In the genomic region with DNA sequence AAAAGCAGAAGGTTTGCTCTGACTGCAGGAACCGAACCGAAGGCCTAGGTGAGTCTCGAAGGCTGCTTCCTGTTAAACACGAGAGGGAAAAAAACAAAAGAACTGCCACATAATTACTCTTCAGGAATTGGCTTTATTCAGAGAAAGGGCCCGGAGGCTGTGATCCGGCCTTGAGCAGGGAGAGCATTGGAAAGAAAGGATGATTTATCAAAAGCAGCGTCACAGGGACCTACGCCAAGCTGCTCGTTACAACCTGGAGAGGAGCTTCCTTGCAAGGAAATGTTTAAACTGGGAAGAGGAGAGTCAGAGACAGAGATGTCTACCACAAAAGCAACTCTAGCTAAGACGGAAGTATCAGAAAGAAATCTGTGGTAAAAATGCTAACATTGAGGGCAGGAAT, we compare ENCODE assay signal across 20 mouse cellular contexts. TPM values are rescaled to one million over a fixed set of nuclear protein-coding genes. Genes with fewer than 3 reads are reported as not detected.
DNase-seq lines count a peak whose midpoint lies in the region; ATAC-seq lines count a peak whose summit lies in the region.
"Had no signal": no experiment of that assay in that cellular context is flagged by ENCODE, and none has a peak within 500 bp of the region (broad histone marks: within the 10 kb centered on the region; RNA-seq: fewer than 3 reads in every experiment).

No protein-coding gene starts in this region.

- peak; percentile 68 for DNase-seq in adrenal gland, adult 2 months
- DNase-seq in adrenal gland, postnatal 4 days (ENCODE audit: low spot score in 2 of 2) = no peak
- no peak for DNase-seq in limb, embryonic 10.5 days (ENCODE audit: low spot score)
- DNase-seq in adrenal gland, adult 8-10 months = peak; percentile 68
- peak; percentile 40 for DNase-seq in adrenal gland, postnatal 25 days
- no peak for DNase-seq in left cerebral cortex, postnatal 25 days (ENCODE audit: low spot score in 2 of 2)
- DNase-seq in cerebellum, adult 9-10 months = no peak
- DNase-seq: cerebellum, adult 18-20 months; cerebellum, postnatal 10 days; gastrocnemius, postnatal 36 days; heart, postnatal 36 days; kidney, adult 11 months had no signal

- no peaks in the 10 kb centered on the region for H3K27me3 ChIP-seq in limb, embryonic 15.5 days
- no peaks in the 10 kb centered on the region for H3K27me3 ChIP-seq in limb, embryonic 10.5 days (ENCODE audit: low read depth, poor library complexity, severe bottlenecking)
- H3K27me3 ChIP-seq: heart, embryonic 13.5 days had no signal

- H3K4me2 ChIP-seq in limb, embryonic 15.5 days = no peak overlapping the region
- H3K4me2 ChIP-seq: heart, embryonic 13.5 days had no signal

- intact Hi-C loops in left cerebral cortex, postnatal 25 days (cut with DNase I) = no loop called here

- H3K4me3 ChIP-seq in limb, embryonic 15.5 days = no peak overlapping the region
- H3K4me3 ChIP-seq in limb, embryonic 10.5 days = no peak overlapping the region
- H3K4me3 ChIP-seq: embryonic facial prominence, embryonic 10.5 days; heart, embryonic 13.5 days had no signal

- H3K36me3 ChIP-seq in limb, embryonic 15.5 days = no peaks in the 10 kb centered on the region
- no peaks in the 10 kb centered on the region for H3K36me3 ChIP-seq in limb, embryonic 10.5 days
- H3K36me3 ChIP-seq: embryonic facial prominence, embryonic 10.5 days; heart, embryonic 13.5 days had no signal

- H3K4me1 ChIP-seq in limb, embryonic 15.5 days = no peaks in the 10 kb centered on the region
- H3K4me1 ChIP-seq in limb, embryonic 10.5 days = no peaks in the 10 kb centered on the region
- H3K4me1 ChIP-seq: embryonic facial prominence, embryonic 10.5 days had no signal

- no peak overlapping the region for H3K9ac ChIP-seq in limb, embryonic 15.5 days
- H3K9ac ChIP-seq: heart, embryonic 13.5 days had no signal

- peak overlapping the region; percentile 43; the same call in 1 of the 2 replicates for H3K27ac ChIP-seq in limb, embryonic 15.5 days
- no peak overlapping the region for H3K27ac ChIP-seq in limb, embryonic 10.5 days
- H3K27ac ChIP-seq: embryonic facial prominence, embryonic 10.5 days; heart, embryonic 13.5 days had no signal

- no peaks in the 10 kb centered on the region for H3K9me3 ChIP-seq in limb, embryonic 15.5 days
- no peaks in the 10 kb centered on the region for H3K9me3 ChIP-seq in limb, embryonic 10.5 days (replicated peaks)
- H3K9me3 ChIP-seq: heart, embryonic 13.5 days had no signal

- 66% methylated on average over 10 of the region's 10 CpGs for WGBS in limb, embryonic 15.5 days
- WGBS in limb, embryonic 10.5 days = 85% methylated on average over 10 of the region's 10 CpGs

- ATAC-seq in limb, embryonic 15.5 days (ENCODE audit: insufficient number of reproducible peaks, low FRiP score, low TSS enrichment, low read depth) = no peak
- ATAC-seq: hindbrain, embryonic 16.5 days; inflammation-experienced regulatory T-cells, adult 6 months had no signal

RNA-seq across cellular contexts. Expression of a gene that starts 4.7 kb away (rescaled TPM):
- total RNA-seq in adrenal gland, adult 2 months (2021) = 1,000 to 10,000 TPM; 2,991 to 6,085 TPM
- 318 and 465 TPM in 2 replicates for polyA plus RNA-seq in adrenal gland, adult 2 months (2012; rRNA removed)
- 100 to 1,000 TPM; 195 to 242 TPM for total RNA-seq in adrenal gland, postnatal 4 days (2021)
- 0.12 TPM in 1 of 2 replicates, not detected in the other for polyA plus RNA-seq in limb, embryonic 15.5 days (2015; fragmentation: Nextera tagmentation; extraction: Ambion mirVana)
- 0.26 TPM in 1 of 2 replicates, not detected in the other for polyA plus RNA-seq in limb, embryonic 10.5 days (2016; fragmentation: Nextera tagmentation; extraction: Ambion mirVana)
- 1,000 to 10,000 TPM; 1,127 to 4,169 (median 2,179) TPM for total RNA-seq in adrenal gland, adult 8-10 months (2022)
- 1,274 and 2,079 TPM in 2 replicates for total RNA-seq in adrenal gland, postnatal 25 days (2021)
- total RNA-seq in left cerebral cortex, postnatal 25 days (2021) = not detected
- total RNA-seq: gastrocnemius, postnatal 36 days; heart, postnatal 36 days; MEL had no signal
- polyA plus RNA-seq: embryonic facial prominence, embryonic 10.5 days; embryonic facial prominence, embryonic 14.5 days; heart, embryonic 13.5 days; hindbrain, embryonic 11.5 days; inflammation-experienced regulatory T-cells, adult 6 months had no signal

RNA-seq across cellular contexts. Expression of a gene that starts 23.4 kb away (rescaled TPM):
- total RNA-seq in adrenal gland, adult 2 months (2021) = 100 to 1,000 TPM; 167 to 199 TPM
- polyA plus RNA-seq in adrenal gland, adult 2 months (2012; rRNA removed) = 53.5 and 64.3 TPM in 2 replicates
- total RNA-seq in adrenal gland, postnatal 4 days (2021) = 10 to 100 TPM; 80.9 to 92.1 TPM
- 10.0 and 12.2 TPM in 2 replicates for polyA plus RNA-seq in limb, embryonic 15.5 days (2015; fragmentation: Nextera tagmentation; extraction: Ambion mirVana)
- 14.6 and 17.6 TPM in 2 replicates for polyA plus RNA-seq in limb, embryonic 10.5 days (2016; fragmentation: Nextera tagmentation; extraction: Ambion mirVana)
- total RNA-seq in adrenal gland, adult 8-10 months (2022) = 100 to 1,000 TPM; 150 to 228 (median 186) TPM
- total RNA-seq in adrenal gland, postnatal 25 days (2021) = 127 and 139 TPM in 2 replicates
- total RNA-seq in left cerebral cortex, postnatal 25 days (2021) = 10 to 100 TPM; 19.5 to 21.0 TPM

RNA-seq across cellular contexts. Expression of a gene that starts 53.5 kb away (rescaled TPM):
- 100 to 1,000 TPM; 267 to 269 TPM for total RNA-seq in adrenal gland, adult 2 months (2021)
- polyA plus RNA-seq in adrenal gland, adult 2 months (2012; rRNA removed) = 20.2 and 28.5 TPM in 2 replicates
- 10 to 100 TPM; 73.3 to 75.5 TPM for total RNA-seq in adrenal gland, postnatal 4 days (2021)
- 5.7 and 6.7 TPM in 2 replicates for polyA plus RNA-seq in limb, embryonic 15.5 days (2015; fragmentation: Nextera tagmentation; extraction: Ambion mirVana)
- polyA plus RNA-seq in limb, embryonic 10.5 days (2016; fragmentation: Nextera tagmentation; extraction: Ambion mirVana) = 9.2 and 9.4 TPM in 2 replicates
- total RNA-seq in adrenal gland, adult 8-10 months (2022) = 100 to 1,000 TPM; 148 to 290 (median 206) TPM
- 186 and 230 TPM in 2 replicates for total RNA-seq in adrenal gland, postnatal 25 days (2021)
- under 1 TPM; 0.62 to 0.69 TPM for total RNA-seq in left cerebral cortex, postnatal 25 days (2021)
- total RNA-seq: MEL had no signal

Comparison
In these comparisons a context has a peak if more than half of its experiments do, and no peak if none do; other contexts are left out.
1. DNase-seq: peak in adrenal gland, adult 2 months (single experiment), adrenal gland, adult 8-10 months (single experiment) and adrenal gland, postnatal 25 days (single experiment); none in adrenal gland, postnatal 4 days (0 of 2), limb, embryonic 10.5 days (single experiment), left cerebral cortex, postnatal 25 days (0 of 2) and cerebellum, adult 9-10 months (single experiment).
2. RNA of a gene that starts 4.7 kb away (total RNA-seq): 2,991 to 6,085 TPM in adrenal gland, adult 2 months, 1,127 to 4,169 TPM in adrenal gland, adult 8-10 months, 1,274 to 2,079 TPM in adrenal gland, postnatal 25 days and 195 to 242 TPM in adrenal gland, postnatal 4 days; not detected in left cerebral cortex, postnatal 25 days; every median in the first group is over 100 times any median in the second.
3. RNA of a gene that starts 53.5 kb away (total RNA-seq): 267 to 269 TPM in adrenal gland, adult 2 months, 148 to 290 TPM in adrenal gland, adult 8-10 months, 186 to 230 TPM in adrenal gland, postnatal 25 days and 73.3 to 75.5 TPM in adrenal gland, postnatal 4 days; 0.62 to 0.69 TPM in left cerebral cortex, postnatal 25 days; every median in the first group is over 10 times any median in the second.